Mouse (Mus musculus) midbrain, embryonic 14.5 days (tissue): Measurements from ENCODE around the gene Abca8b. TPM values are rescaled to one million over a fixed set of nuclear protein-coding genes. Genes with fewer than 3 reads are reported as not detected.
"Not testable (repeated sequence)": the region's sequence is repeated elsewhere in the genome, so short reads cannot be mapped to it uniquely, and the experiment has no call there.

Experiments
- ATAC-seq: fragments of 200-750 bp; cut with Nextera tagmentation; 2 replicates; pipeline ENCODE4 v1.8.0; 2017; ENCODE audit warnings: moderate number of reproducible peaks, moderate library complexity; ENCODE audit not compliant: low FRiP score, low TSS enrichment
- DNase-seq: peaks from one replicate; pipeline ENCODE4 v3.0.0-alpha.2; 2015
- H3K27ac ChIP-seq: fragments of 300-500 bp; sonication (generic); replicated peaks from 2 replicates; pipeline ENCODE4 v1.5.1; 2014; ENCODE audit warnings: mild to moderate bottlenecking, low read depth, low read length, moderate library complexity
- H3K27me3 ChIP-seq: fragments of 300-500 bp; sonication (generic); 2 replicates; pipeline ENCODE4 v1.6.1; 2014; ENCODE audit warnings: low read length, control low read depth, mixed read lengths; ENCODE audit not compliant: control insufficient read depth, insufficient read depth
- H3K36me3 ChIP-seq: fragments of 300-500 bp; sonication (generic); 2 replicates; pipeline ENCODE4 v1.6.1; 2014; ENCODE audit warnings: low read length, control low read depth; ENCODE audit not compliant: control insufficient read depth, insufficient read depth
- H3K4me1 ChIP-seq: fragments of 300-500 bp; sonication (generic); 2 replicates; pipeline ENCODE4 v1.6.1; 2014; ENCODE audit warnings: mild to moderate bottlenecking, antibody characterized with exemption, low read length, control low read depth; ENCODE audit not compliant: control insufficient read depth, insufficient read depth
- H3K4me2 ChIP-seq: fragments of 300-500 bp; sonication (generic); 2 replicates; pipeline ENCODE4 v1.6.1; 2014; ENCODE audit warnings: mild to moderate bottlenecking, low read length, moderate library complexity
- H3K4me3 ChIP-seq: fragments of 300-500 bp; sonication (generic); replicated peaks from 2 replicates; pipeline ENCODE4 v1.5.1; 2014; ENCODE audit warnings: low read depth, low read length
- H3K9ac ChIP-seq: fragments of 300-500 bp; sonication (generic); replicated peaks from 2 replicates; pipeline ENCODE4 v1.6.1; 2014; ENCODE audit warnings: mild to moderate bottlenecking, low read length, moderate library complexity
- H3K9me3 ChIP-seq: fragments of 300-500 bp; sonication (generic); 2 replicates; pipeline ENCODE4 v1.6.1; 2016; ENCODE audit warnings: low read length, control low read depth, mixed read lengths; ENCODE audit not compliant: control insufficient read depth
- WGBS: fragments of 180-500 bp; shearing (Covaris S2); extraction: QIAGEN DNeasy Blood & Tissue Kit; methylation state at CpG from one replicate; pipeline ENCODE4 v1.1.7; 2014; 5-methylcytosine and 5-hydroxymethylcytosine counted together
- polyA plus RNA-seq: library from polyadenylated mRNA; unstranded; fragments of >200 nt; fragmentation: Nextera tagmentation; extraction: Ambion mirVana; gene quantifications from 2 replicates; pipeline ENCODE4 v1.2.1, GENCODE M21; 2014

Gene Abca8b
- polyA plus RNA-seq, 1 experiment from 2014 or later: 1.9 TPM

- Histone ChIP-seq H3K4me2 (no peak overlapping the region), H3K4me1 (no peaks in the 10 kb centered on the region), H3K36me3 (no peaks in the 10 kb centered on the region), H3K9me3 (no peaks in the 10 kb centered on the region), H3K27me3 (no peaks in the 10 kb centered on the region), H3K27ac (no peak overlapping the region), H3K4me3 (no peak overlapping the region), H3K9ac (no peak overlapping the region)
- no peak for DNase-seq
- 71% methylated on average over 2 of the region's 2 CpGs for WGBS
- ATAC-seq: no peak
Measured at GRCm38 (mm10) chr11:109928489-109928888, 67.2 kb downstream of the Abca8b start.

GRCm38 (mm10) chr11:109926718-109927680, 68.6 kb downstream of the Abca8b start:
- H3K36me3 ChIP-seq: no peaks in the 10 kb centered on the region
- no peaks in the 10 kb centered on the region for H3K27me3 ChIP-seq
- H3K9ac ChIP-seq: no peak overlapping the region
- no peaks in the 10 kb centered on the region for H3K9me3 ChIP-seq
- no peak overlapping the region for H3K4me2 ChIP-seq
- H3K27ac ChIP-seq: no peak overlapping the region
- H3K4me1 ChIP-seq: no peaks in the 10 kb centered on the region
- WGBS: 77% methylated on average over 7 of the region's 7 CpGs
- H3K4me3 ChIP-seq: no peak overlapping the region
- DNase-seq (no peak), ATAC-seq (no peak)

GRCm38 (mm10) chr11:109922236-109922635, 73.4 kb downstream of the Abca8b start:
- H3K27ac ChIP-seq: no peak overlapping the region
- H3K9ac ChIP-seq: no peak overlapping the region
- no peaks in the 10 kb centered on the region for H3K27me3 ChIP-seq
- no peak overlapping the region for H3K4me2 ChIP-seq
- H3K9me3 ChIP-seq: no peaks in the 10 kb centered on the region
- H3K36me3 ChIP-seq: no peaks in the 10 kb centered on the region
- ATAC-seq (no peak), DNase-seq (no peak)
- WGBS: 88% methylated on average over 3 of the region's 3 CpGs
- H3K4me3 ChIP-seq: no peak overlapping the region
- H3K4me1 ChIP-seq: no peaks in the 10 kb centered on the region

GRCm38 (mm10) chr11:109919480-109919879, 76.2 kb downstream of the Abca8b start:
- DNase-seq (no peak), ATAC-seq (no peak)
- H3K9me3 ChIP-seq: no peaks in the 10 kb centered on the region
- H3K36me3 ChIP-seq: no peaks in the 10 kb centered on the region
- WGBS: 84% methylated on average over 2 of the region's 2 CpGs
- H3K4me2 ChIP-seq: no peak overlapping the region
- H3K4me1 ChIP-seq: no peaks in the 10 kb centered on the region
- no peak overlapping the region for H3K9ac ChIP-seq
- H3K27me3 ChIP-seq: no peaks in the 10 kb centered on the region
- H3K4me3 ChIP-seq: no peak overlapping the region
- no peak overlapping the region for H3K27ac ChIP-seq

GRCm38 (mm10) chr11:109916654-109917053, 79.0 kb downstream of the Abca8b start:
- Histone ChIP-seq H3K4me2 (no peak overlapping the region), H3K27me3 (no peaks in the 10 kb centered on the region), H3K9ac (no peak overlapping the region), H3K4me3 (no peak overlapping the region), H3K36me3 (no peaks in the 10 kb centered on the region), H3K27ac (no peak overlapping the region), H3K9me3 (no peaks in the 10 kb centered on the region), H3K4me1 (no peaks in the 10 kb centered on the region)
- 91% methylated on average over 10 of the region's 10 CpGs for WGBS
- ATAC-seq (no peak), DNase-seq (no peak)

- not testable (repeated sequence) for H3K4me3 ChIP-seq, DNase-seq, H3K9ac ChIP-seq, H3K36me3 ChIP-seq, H3K27me3 ChIP-seq, ATAC-seq, H3K27ac ChIP-seq, H3K4me1 ChIP-seq, H3K4me2 ChIP-seq, H3K9me3 ChIP-seq
- 88% methylated on average over 8 of the region's 8 CpGs for WGBS
Measured at GRCm38 (mm10) chr11:109913156-109913555, 82.5 kb downstream of the Abca8b start.

- DNase-seq, H3K4me2 ChIP-seq: not testable (repeated sequence)
Measured at GRCm38 (mm10) chr11:109912118-109912517, 83.5 kb downstream of the Abca8b start.

GRCm38 (mm10) chr11:109909801-109910200, 85.8 kb downstream of the Abca8b start:
- Histone ChIP-seq H3K27me3 (no peaks in the 10 kb centered on the region), H3K9me3 (no peaks in the 10 kb centered on the region), H3K27ac (no peak overlapping the region), H3K4me2 (no peak overlapping the region), H3K4me3 (no peak overlapping the region), H3K9ac (no peak overlapping the region), H3K36me3 (no peaks in the 10 kb centered on the region), H3K4me1 (no peaks in the 10 kb centered on the region)
- DNase-seq (peak; percentile 3), ATAC-seq (no peak)
- 70% methylated on average over 2 of the region's 2 CpGs for WGBS

More at GRCm38 (mm10) chr11:109912118-109912517, 83.5 kb downstream of the Abca8b start:
- H3K4me1 ChIP-seq, H3K36me3 ChIP-seq, H3K9ac ChIP-seq, H3K27me3 ChIP-seq, H3K4me3 ChIP-seq, ATAC-seq, H3K9me3 ChIP-seq, H3K27ac ChIP-seq: not testable (repeated sequence)
- 72% methylated on average over 1 of the region's 1 CpGs for WGBS
